Mouse (Mus musculus) urinary bladder, postnatal 36 days (tissue): ENCODE measurements around the gene Eif5a.
A peak's percentile ranks its signal among the peaks of the same experiment; 100 is the strongest.
"Not testable (repeated sequence)": the region's sequence is repeated elsewhere in the genome, so short reads cannot be mapped to it uniquely, and the experiment has no call there.

Experiments
- DNase-seq, 2 experiments: peaks; one replicate each; pipeline ENCODE4 v3.0.0; 2022; ENCODE audit warnings: low spot score in 2 of 2, mixed read lengths in 1 of 2

The Eif5a gene

DNA sequence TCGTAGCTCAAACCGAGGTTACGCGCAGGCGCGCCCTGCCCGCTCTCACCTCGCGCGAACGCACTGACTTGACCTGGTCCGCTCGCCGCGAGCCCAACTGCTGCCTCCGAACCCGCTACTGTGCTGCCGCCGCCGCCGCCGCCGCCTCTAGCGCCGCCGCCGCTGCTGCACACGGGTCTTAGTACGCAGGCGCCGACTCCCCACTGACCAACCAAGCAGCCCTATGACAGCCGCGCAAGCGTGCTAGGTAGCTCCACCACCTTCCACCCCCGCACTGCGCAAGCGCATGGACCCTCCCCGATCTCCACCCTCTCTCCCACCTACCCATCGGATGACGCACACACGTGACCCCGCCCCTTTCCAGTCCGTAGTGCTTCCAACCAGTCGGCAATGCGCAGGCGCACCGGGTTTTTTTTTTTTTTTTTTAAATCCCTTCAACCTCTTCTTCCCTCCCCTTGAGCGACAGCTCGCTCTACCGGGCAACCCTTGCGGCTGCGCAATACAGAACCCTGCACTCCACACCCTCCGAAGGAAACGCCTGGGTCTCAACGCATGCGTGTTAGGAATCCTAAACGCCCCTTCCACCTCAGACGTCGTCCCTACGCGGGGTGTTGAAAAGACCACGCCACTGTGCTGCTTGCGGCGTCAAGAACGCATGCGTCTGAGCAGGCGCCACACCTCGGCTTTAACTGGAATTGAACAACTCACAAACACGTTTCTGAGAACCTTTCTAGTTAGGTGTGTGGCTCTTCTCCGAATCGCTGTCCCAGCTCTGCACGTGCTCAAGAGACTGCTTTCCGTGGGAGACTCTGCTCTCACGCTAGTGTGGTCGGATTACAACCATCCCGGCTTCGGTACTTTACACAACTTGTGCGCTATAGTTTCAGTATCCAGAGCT is at the start of gene Eif5a:
Eif5a (minus strand) TSS at position 845 of the 898 bp plus-strand sequence.
- DNase-seq, result peak; percentile 100

DNA sequence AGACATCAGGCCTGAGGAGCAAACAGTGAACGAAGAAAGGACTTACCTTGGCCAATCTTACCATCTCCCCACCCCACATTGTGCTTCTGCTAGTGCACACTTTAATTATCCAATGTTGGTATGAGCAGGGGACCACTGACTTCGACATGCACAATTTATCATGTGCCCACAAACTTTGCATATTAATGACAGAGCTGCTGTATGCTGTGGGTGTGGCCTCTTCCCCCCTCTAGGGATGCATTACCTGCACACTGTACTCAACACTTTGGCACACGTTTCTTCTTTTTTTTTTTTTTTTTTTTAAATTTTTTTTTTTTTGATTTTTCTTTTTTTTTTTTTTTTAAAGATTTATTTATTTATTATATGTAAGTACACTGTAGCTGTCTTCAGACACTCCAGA is 49.0 kb upstream of the Eif5a start:
- DNase-seq, result no peak

DNA sequence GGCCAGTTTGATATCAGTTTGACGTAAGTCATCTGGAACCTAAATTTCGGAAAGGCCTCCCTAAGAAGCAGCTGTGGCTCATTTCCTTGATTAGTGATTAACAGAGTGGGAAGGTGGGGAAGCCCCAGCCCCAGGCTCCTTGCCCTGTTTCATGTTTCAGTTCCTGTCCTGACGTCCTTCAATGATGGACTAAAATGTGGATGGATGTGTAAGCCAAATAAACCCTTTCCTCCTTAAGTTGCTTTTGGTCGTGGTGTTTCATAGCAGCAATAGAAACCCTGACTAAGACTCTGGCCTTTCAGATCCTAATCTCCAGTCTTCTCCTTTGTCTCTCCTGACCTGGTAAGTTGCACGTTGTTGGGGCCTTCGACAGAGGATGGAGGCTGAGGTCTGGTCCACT is 48.5 kb upstream of the Eif5a start:
- no peak for DNase-seq

DNA sequence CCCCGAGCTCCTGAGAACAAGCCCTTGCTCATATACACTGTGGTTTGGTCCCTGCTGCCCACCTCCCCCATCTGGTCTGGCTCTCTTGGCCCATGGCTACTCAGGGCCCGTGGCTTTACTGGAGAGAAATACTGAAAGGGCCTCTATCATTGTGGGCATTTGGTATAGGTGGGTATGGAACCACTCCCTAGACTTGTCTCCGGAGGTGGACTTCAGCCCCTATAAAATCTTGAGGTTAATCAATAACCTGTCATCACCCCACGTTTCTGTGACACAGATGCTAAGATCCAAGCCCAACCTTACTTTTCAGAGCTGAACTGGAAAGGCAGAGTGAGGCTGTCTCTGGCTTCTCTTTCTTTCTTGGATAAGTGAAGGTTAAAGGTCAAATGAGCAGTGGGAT is 47.0 kb upstream of the Eif5a start:
- DNase-seq, result no peak

- DNase-seq, result no peak
Measured at GRCm38 (mm10) chr11:69966860-69967517, 45.2 kb upstream of the Eif5a start.

- DNase-seq, result peak; percentile 37 to 61
Measured at GRCm38 (mm10) chr11:69966006-69966859, 44.5 kb upstream of the Eif5a start.

DNA sequence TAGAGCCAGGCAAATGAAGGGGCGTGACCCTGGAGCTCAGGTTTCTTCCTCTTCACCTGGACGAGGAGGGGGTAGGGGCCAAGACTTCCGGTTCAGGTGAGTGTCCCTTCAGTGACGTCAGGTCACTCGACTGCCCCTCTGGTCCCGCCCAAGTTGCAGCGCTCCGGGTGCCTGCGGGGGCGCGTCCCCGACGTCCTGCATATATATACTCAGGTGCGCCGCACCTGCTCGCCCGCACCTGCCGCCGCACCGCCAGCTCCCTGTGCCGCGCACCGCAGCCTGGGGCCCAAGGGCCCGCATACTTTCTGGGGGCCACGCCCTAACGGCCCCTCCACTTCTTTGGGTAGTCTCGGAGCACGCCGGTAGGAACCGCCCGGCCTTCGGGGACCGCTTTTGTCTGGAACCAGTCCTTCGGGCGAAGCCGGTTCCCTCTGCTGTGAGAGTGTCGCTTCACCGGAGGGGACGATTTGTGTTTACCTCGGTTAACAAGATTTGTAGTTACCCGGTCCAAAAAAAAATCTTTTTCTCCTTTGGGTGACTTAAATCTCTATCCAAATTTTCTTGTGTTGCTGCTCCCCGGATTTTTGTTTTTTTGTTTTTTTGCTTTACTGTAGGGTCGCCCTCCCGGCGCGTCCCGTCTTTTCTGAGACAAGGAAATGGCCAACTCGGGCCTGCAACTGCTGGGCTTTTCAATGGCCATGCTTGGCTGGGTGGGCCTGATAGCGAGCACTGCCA is 43.7 kb upstream of the Eif5a start:
- peak; percentile 65 to 77 for DNase-seq

- DNase-seq, result no peak
Measured at GRCm38 (mm10) chr11:69964650-69965270, 43.0 kb upstream of the Eif5a start, which contains the start of gene Cldn7. Gene Cldn7 (plus strand): TSS chr11:69964779.

DNA sequence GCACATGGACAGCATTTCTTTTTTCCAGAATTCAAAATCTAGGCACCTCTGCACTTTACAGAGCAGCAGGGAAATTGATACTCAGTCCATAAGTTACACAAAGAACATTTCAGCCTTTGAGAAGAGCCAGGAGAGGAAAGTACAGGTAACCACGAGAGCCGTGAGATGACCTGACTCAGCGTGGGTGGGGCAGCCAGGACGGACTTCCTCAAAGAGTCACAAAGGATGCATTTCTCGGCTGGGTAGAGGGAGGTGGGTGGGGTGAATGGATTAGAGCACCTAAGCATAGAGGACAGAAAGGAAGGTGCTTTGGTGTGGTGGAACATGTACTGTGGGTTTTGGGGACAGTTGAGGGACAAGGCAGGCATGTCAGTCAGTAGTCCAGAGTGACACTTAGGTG is 40.1 kb upstream of the Eif5a start:
- peak; percentile 36 to 57 for DNase-seq

DNA sequence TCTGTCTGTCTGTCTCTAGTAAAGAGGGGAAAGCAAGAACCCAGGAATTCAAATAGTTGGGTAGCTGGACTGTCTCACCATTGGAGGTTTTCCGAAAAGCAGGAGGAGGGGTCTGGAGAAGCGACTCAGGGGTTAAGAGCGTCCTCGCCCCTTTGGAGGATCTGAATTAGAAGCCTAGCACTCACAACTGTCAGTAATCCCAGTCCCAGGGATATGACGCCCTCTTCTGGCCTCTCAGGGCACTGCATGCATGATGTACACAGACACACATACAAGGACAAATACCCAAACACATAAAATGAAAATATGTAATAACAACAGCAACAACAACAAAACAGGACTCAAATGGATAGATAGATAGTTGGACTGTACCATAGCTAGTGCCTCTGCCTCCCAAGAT is 38.9 kb upstream of the Eif5a start:
- DNase-seq, result no peak

- no peak for DNase-seq
Measured at GRCm38 (mm10) chr11:69956218-69956617, 34.5 kb upstream of the Eif5a start.

DNA sequence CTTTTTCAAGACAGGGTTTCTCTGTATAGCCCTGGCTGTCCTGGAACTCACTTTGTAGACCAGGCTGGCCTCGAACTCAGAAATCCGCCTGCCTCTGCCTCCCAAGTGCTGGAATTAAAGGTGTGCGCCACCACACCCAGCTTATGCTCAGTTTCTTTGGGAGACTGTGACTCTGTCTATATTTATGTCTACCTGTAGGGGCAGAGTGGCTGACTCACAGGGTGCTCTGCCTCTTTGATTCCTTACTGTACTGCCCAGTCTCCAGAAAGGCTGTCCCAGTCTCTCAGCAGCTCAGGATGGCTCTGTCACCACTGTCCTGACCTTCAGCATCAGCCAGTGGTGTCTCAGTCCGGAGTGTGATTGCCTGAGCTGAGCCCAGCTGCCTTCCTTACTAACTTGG is 33.9 kb upstream of the Eif5a start:
- DNase-seq, result not testable (repeated sequence)

GRCm38 (mm10) chr11:69953267-69953915 is 31.6 kb upstream of the Eif5a start:
- DNase-seq, result no peak

DNA sequence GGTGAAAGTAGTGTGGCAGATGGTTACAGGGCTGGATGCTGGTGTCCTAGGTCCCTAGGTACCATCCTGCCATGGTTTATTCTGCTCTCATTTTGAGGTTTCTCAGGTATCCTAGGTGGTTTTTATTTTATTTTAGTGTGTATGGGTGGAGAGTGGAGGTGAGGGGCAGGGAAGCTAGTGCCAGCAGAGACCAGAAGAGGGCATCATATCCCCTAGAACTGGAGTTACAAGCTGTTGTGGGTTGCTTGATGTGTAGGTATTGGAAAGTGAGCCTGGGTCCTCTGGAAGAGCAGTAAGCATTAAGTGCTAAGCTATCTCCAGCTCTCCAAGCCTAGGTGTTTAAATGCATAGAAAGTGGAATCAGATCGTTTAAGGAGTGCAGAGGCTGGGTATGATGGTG is 30.5 kb upstream of the Eif5a start:
- no peak for DNase-seq

- no peak for DNase-seq
Measured at GRCm38 (mm10) chr11:69950807-69951459, 29.2 kb upstream of the Eif5a start.

DNA sequence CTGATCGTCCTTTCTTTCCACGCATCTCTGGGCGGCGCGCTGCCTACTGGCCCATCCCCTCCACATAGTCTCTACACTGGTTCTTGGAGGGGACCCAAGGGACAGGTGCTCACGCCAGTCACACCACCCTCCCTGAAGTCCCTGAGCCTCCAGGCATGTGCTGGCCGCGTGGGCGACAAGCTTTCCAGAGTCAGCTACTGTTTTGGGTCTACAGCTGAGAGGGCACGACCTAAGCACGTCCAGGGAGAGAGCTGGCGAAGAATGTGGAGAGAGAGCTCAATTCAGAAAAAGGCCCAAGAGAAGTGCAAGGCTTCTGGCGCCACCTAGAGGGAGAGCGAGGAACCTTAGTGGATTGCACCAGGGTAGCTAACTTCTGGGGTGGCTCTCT is 27.0 kb upstream of the Eif5a start:
- peak; percentile 78 to 86 for DNase-seq

- peak; percentile 86 to 92 for DNase-seq
Measured at GRCm38 (mm10) chr11:69948066-69948762, 26.5 kb upstream of the Eif5a start, which contains the start of gene Slc2a4. Gene Slc2a4 (minus strand): TSS chr11:69948188.

DNA sequence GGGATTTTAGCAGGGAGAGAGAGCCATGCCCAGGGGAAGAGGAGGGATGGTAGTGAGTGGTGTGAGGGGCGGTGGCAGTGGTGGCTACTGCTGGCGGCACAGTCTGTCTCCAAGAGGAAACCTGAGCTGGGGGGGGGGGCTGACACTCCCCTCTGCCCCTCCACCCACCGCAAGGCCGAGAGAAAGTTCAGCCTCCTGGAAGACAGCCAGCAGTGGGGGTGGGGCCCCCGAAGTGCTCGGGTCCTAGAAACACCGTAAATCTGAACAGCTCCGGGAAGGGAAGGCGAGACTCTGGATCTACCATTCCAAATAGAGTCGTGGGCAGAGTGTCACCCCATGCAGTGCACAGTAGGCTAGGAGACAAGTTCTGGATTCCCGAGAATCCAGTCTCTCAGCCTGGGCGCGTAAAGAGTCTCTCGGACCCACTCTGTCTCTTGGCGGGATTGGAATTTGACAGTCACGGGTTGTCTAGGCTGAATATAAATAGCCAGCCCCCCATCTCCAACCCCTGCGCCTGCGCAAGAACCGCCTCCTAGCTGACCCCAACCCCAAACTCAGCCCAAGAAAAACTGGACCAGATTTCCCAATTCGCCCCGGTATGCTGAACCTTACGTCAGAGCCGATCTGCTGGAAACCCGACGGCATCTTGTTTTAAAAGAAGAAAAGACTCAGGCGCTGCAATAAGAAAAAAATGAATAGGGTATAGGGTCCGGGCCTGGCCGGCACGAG is 25.7 kb upstream of the Eif5a start:
- peak in 1 of 2 experiments; percentile 53 for DNase-seq
